Mouse (Mus musculus) ovary, adult 18-20 months (tissue): ENCODE results near the gene Rbmxl2.

Source experiments
- DNase-seq: peaks from one replicate; pipeline ENCODE4 v3.0.0; 2022; ENCODE audit warnings: low spot score, mixed read lengths

The Rbmxl2 gene

DNA sequence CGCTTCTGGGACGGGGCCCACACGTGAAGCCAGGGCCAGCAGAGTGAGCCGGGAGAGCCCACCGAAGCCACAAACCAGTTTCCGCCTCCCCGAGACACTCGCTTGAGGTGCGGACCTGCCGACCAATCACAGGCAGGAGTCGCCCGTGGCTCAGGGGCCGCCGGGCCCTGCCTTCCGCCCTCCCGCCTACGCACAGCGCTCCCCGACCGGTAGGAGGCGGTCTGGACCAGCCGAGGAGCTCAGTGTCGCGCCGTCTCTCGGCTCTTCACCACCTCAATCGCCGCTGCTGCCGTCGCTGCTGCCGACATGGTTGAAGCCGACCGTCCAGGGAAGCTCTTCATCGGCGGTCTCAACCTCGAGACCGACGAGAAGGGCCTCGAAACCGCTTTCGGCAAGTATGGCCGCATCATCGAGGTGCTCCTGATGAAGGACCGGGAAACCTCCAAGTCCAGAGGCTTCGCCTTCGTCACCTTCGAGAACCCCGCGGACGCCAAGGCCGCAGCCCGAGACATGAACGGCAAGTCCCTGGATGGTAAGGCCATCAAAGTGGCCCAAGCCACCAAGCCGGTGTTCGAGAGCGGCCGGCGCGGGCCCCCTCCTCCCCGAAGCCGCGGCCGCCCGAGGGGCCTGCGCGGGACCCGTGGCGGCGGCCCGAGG, at the start of gene Rbmxl2:
Rbmxl2 (plus strand) TSS at position 242 of the 657 bp plus-strand sequence.
- no peak for DNase-seq

- DNase-seq: no peak
These were observed 42.6 kb upstream of the Rbmxl2 start, which contains the start of gene Nlrp14 for GRCm38 (mm10) chr7:107166690-107167089. Nlrp14 (plus strand) TSS chr7:107166990.

- DNase-seq: no peak
These were observed 28.8 kb upstream of the Rbmxl2 start for GRCm38 (mm10) chr7:107180406-107180805.

GRCm38 (mm10) chr7:107201817-107202216, 7.4 kb upstream of the Rbmxl2 start:
- no peak for DNase-seq

DNA sequence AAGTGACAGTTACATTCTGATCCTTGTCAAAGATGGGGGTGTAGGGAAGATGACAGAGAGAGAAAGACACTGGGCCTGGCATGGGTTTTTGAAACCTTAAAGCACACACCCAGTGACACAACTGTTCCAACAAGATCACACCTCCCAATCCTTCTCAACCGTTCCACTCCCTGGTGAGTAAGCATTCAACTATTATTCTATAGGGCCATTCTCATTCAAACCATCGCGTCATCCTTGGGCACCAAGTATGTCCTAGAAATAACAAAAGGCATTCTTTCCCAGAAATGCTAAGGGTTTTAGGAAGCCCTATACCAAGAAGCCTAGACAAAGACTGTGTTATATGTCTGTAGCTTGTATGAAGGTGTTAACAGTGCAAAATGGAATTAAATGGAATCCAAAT, 1.4 kb upstream of the Rbmxl2 start:
- DNase-seq: no peak

DNA sequence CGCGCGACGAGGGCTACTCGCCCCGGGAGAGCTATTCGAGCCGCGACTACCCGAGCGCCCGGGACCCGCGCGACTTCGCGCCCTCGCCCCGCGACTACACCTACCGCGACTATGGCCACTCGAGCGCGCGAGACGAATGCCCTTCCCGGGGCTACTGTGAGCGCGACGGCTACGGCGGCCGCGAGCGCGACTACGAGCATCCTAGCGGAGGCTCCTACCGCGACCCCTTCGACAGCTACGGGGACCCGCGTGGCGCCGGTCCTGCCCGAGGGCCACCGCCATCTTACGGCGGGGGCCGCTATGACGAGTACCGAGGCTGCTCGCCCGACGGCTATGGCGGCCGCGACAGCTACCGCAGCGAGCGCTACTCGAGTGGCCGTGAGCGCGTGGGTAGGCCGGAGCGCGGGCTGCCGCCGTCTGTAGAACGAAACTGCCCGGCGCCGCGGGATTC, 906 bp downstream of the Rbmxl2 start:
- no peak for DNase-seq

- DNase-seq: no peak
These were observed 6.5 kb downstream of the Rbmxl2 start for GRCm38 (mm10) chr7:107215723-107216122.

GRCm38 (mm10) chr7:107216845-107217244, 7.6 kb downstream of the Rbmxl2 start:
- DNase-seq: no peak

DNA sequence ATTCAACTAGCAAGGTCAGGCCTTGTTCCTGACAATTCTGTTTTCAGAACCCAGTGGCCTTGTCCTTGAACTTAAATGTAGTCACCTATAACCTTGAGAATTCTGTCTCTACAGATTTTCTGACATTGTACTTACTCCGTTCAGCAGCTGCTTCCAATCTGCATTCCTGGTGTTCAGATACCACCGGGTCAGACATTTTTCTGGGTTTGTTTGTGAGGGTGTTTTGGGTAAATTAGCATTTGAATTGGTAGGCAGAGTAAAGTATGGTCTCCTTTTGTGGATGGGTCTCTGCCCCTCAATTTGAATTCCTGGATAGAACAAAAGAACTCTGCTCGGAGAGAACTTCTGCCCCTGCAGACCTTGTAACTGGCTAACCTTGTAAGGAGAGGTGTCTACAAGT, 27.6 kb downstream of the Rbmxl2 start:
- no peak for DNase-seq

GRCm38 (mm10) chr7:107237498-107237897, 28.3 kb downstream of the Rbmxl2 start:
- no peak for DNase-seq

DNA sequence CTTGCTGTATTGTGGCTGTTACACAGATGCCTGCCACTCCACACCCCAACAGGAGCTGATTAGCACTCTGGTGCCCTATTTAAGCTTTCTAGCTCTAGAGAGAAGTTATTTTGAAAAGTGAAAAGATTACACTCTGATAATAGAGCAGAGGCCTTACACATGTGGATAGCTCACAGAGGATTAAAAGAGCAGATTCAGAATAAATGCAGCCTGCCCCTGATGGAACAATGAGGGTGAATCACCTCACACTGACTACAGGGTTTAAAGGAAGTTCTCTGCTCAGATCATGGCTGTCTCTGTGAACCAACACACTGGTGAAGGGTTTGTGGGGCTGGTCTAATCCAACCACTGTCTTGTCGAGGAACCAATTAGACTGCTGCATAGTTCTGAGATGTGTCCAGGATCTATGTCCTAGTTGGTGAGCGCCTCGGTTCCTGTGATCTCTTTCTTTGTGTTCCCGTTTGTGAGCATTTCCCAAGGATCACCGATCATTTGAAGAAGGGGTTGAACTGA, 32.2 kb downstream of the Rbmxl2 start:
- DNase-seq: no peak

- no peak for DNase-seq
These were observed 41.2 kb downstream of the Rbmxl2 start for GRCm38 (mm10) chr7:107250211-107250985.

DNA sequence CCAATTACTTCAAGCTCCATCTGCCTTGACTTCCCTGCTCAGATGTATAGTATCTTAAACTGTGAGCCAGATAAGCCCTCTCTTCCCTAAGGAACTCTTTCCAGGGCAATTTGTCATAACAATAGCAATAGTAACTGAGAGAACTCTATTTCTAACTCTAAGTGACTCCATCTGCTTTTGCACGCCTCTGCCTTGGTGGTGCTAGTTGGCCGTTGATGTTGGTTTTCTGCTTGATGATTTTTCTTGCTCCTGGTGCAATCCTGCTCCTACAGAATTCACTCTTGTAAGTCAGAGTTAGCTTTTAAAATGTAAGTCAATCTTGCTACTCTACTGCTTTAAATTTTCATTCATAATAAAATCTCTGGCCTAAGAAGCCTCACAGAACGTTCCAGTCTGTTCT, 44.1 kb downstream of the Rbmxl2 start:
- DNase-seq: no peak

- DNase-seq: no peak
These were observed 50.7 kb downstream of the Rbmxl2 start for GRCm38 (mm10) chr7:107259936-107260335.
